Mouse (Mus musculus) heart, postnatal 0 days (tissue): ENCODE data around the gene Praf2.

Experiments
- CTCF ChIP-seq: IDR thresholded peaks from 2 replicates; pipeline ENCODE4 v1.5.1; 2016; ENCODE audit warnings: antibody characterized with exemption, control low read depth, low read depth
- EP300 ChIP-seq: IDR thresholded peaks from 2 replicates; pipeline ENCODE4 v1.6.1; 2016; ENCODE audit warnings: antibody characterized with exemption, low read depth

DNA sequence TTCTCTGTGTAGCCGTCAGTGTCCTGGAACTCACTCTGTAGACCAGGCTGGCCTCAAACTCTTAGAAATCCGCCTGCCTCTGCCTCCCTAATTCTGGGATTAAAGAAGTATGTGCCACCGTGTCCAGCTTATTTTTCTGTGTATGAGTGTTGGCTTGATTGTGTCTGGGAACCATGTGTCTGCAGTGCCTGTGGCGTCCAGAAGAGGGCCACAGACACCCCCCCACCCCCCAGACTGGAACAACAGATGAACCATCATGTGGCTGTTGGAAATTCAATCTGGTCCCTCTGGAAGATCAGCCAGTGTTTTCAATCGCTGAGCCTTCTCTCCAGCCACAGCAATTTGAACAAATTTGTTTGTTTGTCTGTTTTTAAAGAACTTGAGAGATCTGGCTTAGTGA, 15.2 kb downstream of the Praf2 start:
- TF ChIP-seq CTCF (no peak), EP300 (no peak)
